Mouse (Mus musculus) MEL (cell line): ENCODE results near the gene Klhl21.

Experiments
- CHD2 ChIP-seq: IDR thresholded peaks from 2 replicates; pipeline ENCODE4 v1.6.1; 2011; ENCODE audit warnings: low read length, improper control_type of control experiment
- CTCF ChIP-seq, 3 experiments: IDR thresholded peaks in 2 of 3; conservative IDR thresholded peaks in 1 of 3; 2 replicates each; pipeline ENCODE4 v1.5.1; 2011 to 2012; ENCODE audit warnings: low read length in 3 of 3, low read depth in 2 of 3, mild to moderate bottlenecking in 2 of 3, improper control_type of control experiment in 1 of 3, inconsistent platforms in 1 of 3, mixed read lengths in 1 of 3, moderate library complexity in 1 of 3; ENCODE audit not compliant: control insufficient read depth in 1 of 3, insufficient read depth in 1 of 3, poor library complexity in 1 of 3, severe bottlenecking in 1 of 3
- ETS1 ChIP-seq: IDR thresholded peaks from 2 replicates; pipeline ENCODE4 v1.6.1; 2012; ENCODE audit warnings: low read depth, mild to moderate bottlenecking, inconsistent platforms, low read length, improper control_type of control experiment, moderate library complexity
- MAX ChIP-seq: IDR thresholded peaks from 2 replicates; pipeline ENCODE4 v1.6.1; 2011; ENCODE audit warnings: low read length, improper control_type of control experiment
- POLR2A ChIP-seq, 2 experiments: IDR thresholded peaks; 2 replicates each; pipeline ENCODE4 v1.6.1; 2011 to 2012; ENCODE audit warnings: low read length in 2 of 2, mild to moderate bottlenecking in 2 of 2, control low read depth in 1 of 2, improper control_type of control experiment in 1 of 2, low read depth in 1 of 2, moderate library complexity in 1 of 2; ENCODE audit not compliant: control insufficient read depth in 1 of 2, insufficient read depth in 1 of 2, poor library complexity in 1 of 2
- TAL1 ChIP-seq: IDR thresholded peaks from 2 replicates; pipeline ENCODE4 v1.6.1; 2012; ENCODE audit warnings: mild to moderate bottlenecking, inconsistent platforms, low read length, moderate library complexity, mixed read lengths
- USF2 ChIP-seq, 2 experiments: IDR thresholded peaks; 2 replicates each; pipeline ENCODE4 v1.6.1; 2011 to 2012; ENCODE audit warnings: improper control_type of control experiment in 2 of 2, low read length in 2 of 2, borderline replicate concordance in 1 of 2, inconsistent platforms in 1 of 2, low read depth in 1 of 2, mild to moderate bottlenecking in 1 of 2; ENCODE audit not compliant: insufficient read depth in 1 of 2

DNA sequence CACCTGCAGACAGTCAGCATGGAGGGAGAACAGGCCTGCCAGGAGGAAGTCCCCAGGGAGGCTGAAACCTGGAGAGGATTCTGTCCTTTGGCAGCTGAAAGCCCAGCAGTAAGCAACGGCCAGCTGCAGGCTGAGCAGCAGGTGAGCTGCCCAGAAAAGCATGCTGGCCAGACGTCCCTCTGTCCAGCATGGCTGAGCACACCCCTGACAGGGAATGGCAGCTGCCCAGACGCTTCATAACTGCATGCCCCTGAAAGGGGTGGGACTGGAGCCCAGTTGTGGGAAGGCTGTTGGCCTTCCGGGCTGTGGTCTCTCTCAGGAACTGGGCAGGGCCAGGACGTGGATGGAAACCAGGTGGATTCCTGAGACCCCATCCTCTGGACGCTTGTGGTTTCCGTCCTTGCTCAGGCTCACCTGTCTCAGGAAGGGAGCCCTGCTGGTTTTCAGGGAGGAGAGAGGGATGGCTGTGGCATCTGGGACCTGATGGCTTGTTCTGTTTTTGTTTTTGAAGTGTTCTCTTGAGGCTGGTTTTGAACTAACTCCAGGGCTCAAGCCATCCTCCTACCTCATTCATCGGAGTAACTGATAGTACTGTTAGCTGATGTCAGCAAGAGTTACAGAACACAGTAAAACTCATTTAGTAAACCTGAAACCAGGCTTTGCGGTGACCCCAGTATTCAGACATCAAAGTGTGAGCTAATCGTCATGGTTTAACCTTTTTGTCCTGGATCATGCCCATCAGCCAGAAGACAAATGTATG is 29.8 kb downstream of the Klhl21 start, which contains the start of gene Tas1r1:
- TF ChIP-seq POLR2A (IDR thresholded peaks at IDR 0.05; ENCODE audit: control insufficient read depth in 1 of 2, insufficient read depth in 1 of 2, low read depth in 1 of 2, low read length in 2 of 2, poor library complexity in 1 of 2) (no peak), CHD2 (no peak), ETS1 (no peak), CTCF (IDR thresholded peaks at IDR 0.05 in 2 of 3, conservative IDR thresholded peaks at IDR 0.05 in 1 of 3; ENCODE audit: control insufficient read depth in 1 of 3, insufficient read depth in 1 of 3, low read depth in 2 of 3, low read length in 3 of 3, poor library complexity in 1 of 3, severe bottlenecking in 1 of 3) (no peak), MAX (no peak), USF2 (IDR thresholded peaks at IDR 0.05; ENCODE audit: borderline replicate concordance in 1 of 2, insufficient read depth in 1 of 2, low read depth in 1 of 2, low read length in 2 of 2) (no peak), TAL1 (no peak)
